Mouse (Mus musculus) adrenal gland, postnatal 4 days (tissue): ENCODE results near the gene Gm9573. TPM values are rescaled to one million over a fixed set of nuclear protein-coding genes. Genes with fewer than 3 reads are reported as not detected.

Source experiments
- DNase-seq, 2 experiments: peaks; one replicate each; pipeline ENCODE4 v3.0.0; 2021 to 2022; ENCODE audit warnings: low spot score in 2 of 2, mixed read lengths in 2 of 2
- total RNA-seq, 2 experiments: library from RNA; stranded (reverse); gene quantifications; 2 replicates each; pipeline ENCODE4 v1.2.3; 2021

The Gm9573 gene
- total RNA-seq, 2 experiments from 2014 or later, result not detected

- DNase-seq, result no peak
Observed at GRCm38 (mm10) chr17:35594456-35594855, 32.0 kb downstream of the Gm9573 start.

GRCm38 (mm10) chr17:35593786-35594185 is 32.7 kb downstream of the Gm9573 start:
- DNase-seq, result no peak

- no peak for DNase-seq
Observed at GRCm38 (mm10) chr17:35592131-35592530, 34.3 kb downstream of the Gm9573 start.

- DNase-seq, result no peak
Observed at GRCm38 (mm10) chr17:35591731-35592130, 34.7 kb downstream of the Gm9573 start.

GRCm38 (mm10) chr17:35591219-35591578 is 35.2 kb downstream of the Gm9573 start:
- DNase-seq, result no peak

GRCm38 (mm10) chr17:35590410-35591218 is 35.8 kb downstream of the Gm9573 start:
- DNase-seq, result peak; percentile 49 to 53

- no peak for DNase-seq
Observed at GRCm38 (mm10) chr17:35588387-35588786, 38.0 kb downstream of the Gm9573 start.

GRCm38 (mm10) chr17:35587291-35587690 is 39.1 kb downstream of the Gm9573 start:
- DNase-seq, result no peak

- DNase-seq, result peak; percentile 44 to 59
Observed at GRCm38 (mm10) chr17:35584330-35584937, 42.0 kb downstream of the Gm9573 start.

- no peak for DNase-seq
Observed at GRCm38 (mm10) chr17:35582900-35583299, 43.5 kb downstream of the Gm9573 start.

- DNase-seq, result peak in 1 of 2 experiments; percentile 60
Observed at GRCm38 (mm10) chr17:35578211-35578610, 48.2 kb downstream of the Gm9573 start.

- DNase-seq, result no peak
Observed at GRCm38 (mm10) chr17:35571477-35571876, 55.0 kb downstream of the Gm9573 start.

GRCm38 (mm10) chr17:35570836-35571235 is 55.6 kb downstream of the Gm9573 start:
- no peak for DNase-seq

- DNase-seq, result no peak
Observed at GRCm38 (mm10) chr17:35569091-35569944, 57.1 kb downstream of the Gm9573 start.

Other genes starting within 250 kb of the Gm9573 start
- gene H2-Q4, start 247.0 kb downstream of the Gm9573 start, total RNA-seq, result 10 to 100 TPM; 26.0 to 26.5 TPM
- 1 to 10 TPM; 1.9 to 2.3 TPM for gene H2-Q6, start 201.8 kb downstream of the Gm9573 start, total RNA-seq
- gene H2-Q7, start 187.5 kb downstream of the Gm9573 start, total RNA-seq, result 1 to 10 TPM; 1.7 to 3.0 TPM
- gene H2-Q10, start 156.5 kb downstream of the Gm9573 start, total RNA-seq, result 10 to 100 TPM in 1 of 2 experiments, 1 to 10 TPM in 1; 2.3 to 51.2 TPM
- under 1 TPM in 1 of 2 experiments, not detected in 1; 0.37 TPM for gene Pou5f1, start 120.6 kb downstream of the Gm9573 start, total RNA-seq
- 10 to 100 TPM; 31.0 to 34.7 TPM for gene Tcf19, start 109.8 kb downstream of the Gm9573 start, total RNA-seq
- gene Cchcr1, start 109.5 kb downstream of the Gm9573 start, total RNA-seq, result 10 to 100 TPM; 20.0 to 23.5 TPM
- gene Psors1c2, start 93.4 kb downstream of the Gm9573 start, total RNA-seq, result under 1 TPM in 1 of 2 experiments, not detected in 1; 0.87 TPM
- under 1 TPM; 0.11 to 0.37 TPM for gene Cdsn, start 74.5 kb downstream of the Gm9573 start, total RNA-seq
- not detected for gene 2300002M23Rik, start 59.2 kb downstream of the Gm9573 start, total RNA-seq
- gene Sfta2, start 25.1 kb downstream of the Gm9573 start, total RNA-seq, result not detected
- gene Mucl3, start 17.1 kb upstream of the Gm9573 start, total RNA-seq, result under 1 TPM in 1 of 2 experiments, not detected in 1; 0.11 TPM
- gene Vars2, start 41.0 kb upstream of the Gm9573 start, total RNA-seq, result 10 to 100 TPM; 57.7 to 61.0 TPM
- 10 to 100 TPM; 30.1 to 31.4 TPM for gene Gtf2h4, start 47.1 kb upstream of the Gm9573 start, total RNA-seq
- gene Ddr1, start 78.0 kb upstream of the Gm9573 start, total RNA-seq, result 10 to 100 TPM; 55.9 to 65.9 TPM
- gene Ier3, start 195.0 kb upstream of the Gm9573 start, total RNA-seq, result 10 to 100 TPM; 11.3 to 14.9 TPM
- 10 to 100 TPM; 70.9 to 72.5 TPM for gene Flot1, start 196.6 kb upstream of the Gm9573 start, total RNA-seq
- 100 to 1,000 TPM; 553 to 648 TPM for gene Tubb5, start 211.7 kb upstream of the Gm9573 start, total RNA-seq
- gene Mdc1, start 214.9 kb upstream of the Gm9573 start, total RNA-seq, result 10 to 100 TPM; 28.2 to 35.6 TPM
- gene Nrm, start 234.7 kb upstream of the Gm9573 start, total RNA-seq, result 10 to 100 TPM; 25.8 to 27.1 TPM
- 10 to 100 TPM; 40.7 to 46.6 TPM for gene Ppp1r18, start 239.0 kb upstream of the Gm9573 start, total RNA-seq